Mouse (Mus musculus) heart, embryonic 13.5 days (tissue): ENCODE data around the gene Dlgap5. TPM values are rescaled to one million over a fixed set of nuclear protein-coding genes. Genes with fewer than 3 reads are reported as not detected.

Source experiments
- ATAC-seq: fragments of 200-750 bp; cut with Nextera tagmentation; 2 replicates; pipeline ENCODE4 v1.8.0; 2017; ENCODE audit warnings: moderate TSS enrichment; ENCODE audit not compliant: insufficient number of reproducible peaks, low FRiP score, low TSS enrichment; ENCODE audit errors: extremely low read depth
- H3K27ac ChIP-seq: fragments of 300-500 bp; sonication (generic); replicated peaks from 2 replicates; pipeline ENCODE4 v1.5.1; 2015; ENCODE audit warnings: moderate library complexity, mild to moderate bottlenecking, inconsistent platforms
- H3K27me3 ChIP-seq: fragments of 300-500 bp; sonication (generic); replicated peaks from 2 replicates; pipeline ENCODE4 v1.6.1; 2015; ENCODE audit warnings: mild to moderate bottlenecking, inconsistent platforms
- H3K36me3 ChIP-seq: fragments of 300-500 bp; sonication (generic); 2 replicates; pipeline ENCODE4 v1.6.1; 2015; ENCODE audit warnings: mild to moderate bottlenecking, inconsistent platforms
- H3K4me1 ChIP-seq: fragments of 300-500 bp; sonication (generic); 2 replicates; pipeline ENCODE4 v1.6.1; 2015; ENCODE audit warnings: inconsistent platforms
- H3K4me2 ChIP-seq: fragments of 300-500 bp; sonication (generic); 2 replicates; pipeline ENCODE4 v1.6.1; 2015; ENCODE audit warnings: inconsistent platforms, mild to moderate bottlenecking, moderate library complexity
- H3K4me3 ChIP-seq: fragments of 300-500 bp; sonication (generic); 2 replicates; pipeline ENCODE4 v1.5.1; 2015; ENCODE audit warnings: moderate library complexity, mild to moderate bottlenecking, inconsistent platforms
- H3K9ac ChIP-seq: fragments of 300-500 bp; sonication (generic); 2 replicates; pipeline ENCODE4 v1.6.1; 2015; ENCODE audit warnings: inconsistent platforms, mild to moderate bottlenecking, moderate library complexity
- H3K9me3 ChIP-seq: fragments of 300-500 bp; sonication (generic); 2 replicates; pipeline ENCODE4 v1.6.1; 2016; ENCODE audit warnings: inconsistent platforms
- WGBS: fragments of 180-500 bp; shearing (Covaris S2); methylation state at CpG from one replicate; pipeline ENCODE4 v1.1.7; 2015; ENCODE audit warnings: mixed read lengths; 5-methylcytosine and 5-hydroxymethylcytosine counted together
- polyA plus RNA-seq: library from polyadenylated mRNA; unstranded; fragments of >200 nt; fragmentation: Nextera tagmentation; extraction: Ambion mirVana; gene quantifications from 2 replicates; pipeline ENCODE4 v1.2.1, GENCODE M21; 2015

Dlgap5 gene
- polyA plus RNA-seq, 1 experiment from 2014 or later: 31.0 TPM

- Histone ChIP-seq H3K27ac (no peak overlapping the region), H3K9ac (no peak overlapping the region), H3K4me2 (no peak overlapping the region), H3K9me3 (no peaks in the 10 kb centered on the region), H3K4me3 (no peak overlapping the region), H3K4me1 (no peaks in the 10 kb centered on the region), H3K27me3 (no peaks in the 10 kb centered on the region), H3K36me3 (no peaks in the 10 kb centered on the region)
- ATAC-seq: no peak
- WGBS: 83% methylated on average over 2 of the region's 2 CpGs
Observed at GRCm38 (mm10) chr14:47350974-47351373, 67.2 kb downstream of the Dlgap5 start.

- Histone ChIP-seq H3K9me3 (no peaks in the 10 kb centered on the region), H3K36me3 (no peaks in the 10 kb centered on the region), H3K4me1 (no peaks in the 10 kb centered on the region), H3K27me3 (no peaks in the 10 kb centered on the region), H3K4me3 (no peak overlapping the region), H3K4me2 (no peak overlapping the region), H3K9ac (no peak overlapping the region), H3K27ac (no peak overlapping the region)
- whole genome bisulfite sequencing: 78% methylated on average over 1 of the region's 1 CpGs
- no peak for ATAC-seq
Observed at GRCm38 (mm10) chr14:47346715-47347114, 71.5 kb downstream of the Dlgap5 start.

GRCm38 (mm10) chr14:47341811-47342291, 76.4 kb downstream of the Dlgap5 start:
- Histone ChIP-seq H3K4me1 (no peaks in the 10 kb centered on the region), H3K36me3 (no peaks in the 10 kb centered on the region), H3K4me3 (no peak overlapping the region), H3K9me3 (no peaks in the 10 kb centered on the region), H3K4me2 (no peak overlapping the region), H3K27ac (no peak overlapping the region), H3K9ac (no peak overlapping the region), H3K27me3 (no peaks in the 10 kb centered on the region)
- ATAC-seq: no peak
- 67% methylated on average over 4 of the region's 4 CpGs for WGBS

- no peak for ATAC-seq
- Histone ChIP-seq H3K27me3 (no peaks in the 10 kb centered on the region), H3K9ac (no peak overlapping the region), H3K27ac (no peak overlapping the region), H3K36me3 (no peaks in the 10 kb centered on the region), H3K4me3 (no peak overlapping the region), H3K4me2 (no peak overlapping the region), H3K4me1 (no peaks in the 10 kb centered on the region), H3K9me3 (no peaks in the 10 kb centered on the region)
- 74% methylated on average over 10 of the region's 10 CpGs for WGBS
Observed at GRCm38 (mm10) chr14:47340231-47340925, 77.8 kb downstream of the Dlgap5 start.

Other genes with a start within 250 kb of the Dlgap5 start
- gene Gch1, start 229.0 kb downstream of the Dlgap5 start, polyA plus RNA-seq: 5.4 and 5.5 TPM in 2 replicates
- gene Wdhd1, start 141.6 kb downstream of the Dlgap5 start, polyA plus RNA-seq: 16.4 and 17.3 TPM in 2 replicates
- 1.8 and 2.4 TPM in 2 replicates for gene Socs4, start 141.5 kb downstream of the Dlgap5 start, polyA plus RNA-seq
- gene Mapk1ip1l, start 120.1 kb downstream of the Dlgap5 start, polyA plus RNA-seq: 43.1 and 44.5 TPM in 2 replicates
- gene Lgals3, start 50.7 kb downstream of the Dlgap5 start, polyA plus RNA-seq: 2.7 and 4.3 TPM in 2 replicates
- 15.1 and 16.0 TPM in 2 replicates for gene Fbxo34, start 32.0 kb upstream of the Dlgap5 start, polyA plus RNA-seq
- gene Atg14, start 152.2 kb upstream of the Dlgap5 start, polyA plus RNA-seq: 9.1 and 11.0 TPM in 2 replicates
- 58.5 and 65.1 TPM in 2 replicates for gene Ktn1, start 230.0 kb upstream of the Dlgap5 start, polyA plus RNA-seq